Mouse (Mus musculus) cerebellum, adult 2 months (tissue): ENCODE measurements around the gene Wt1.

Source experiments
- CTCF ChIP-seq: fragments of 200-500 bp; IDR thresholded peaks from 2 replicates; pipeline ENCODE4 v1.5.1; 2011; ENCODE audit warnings: low read depth, mild to moderate bottlenecking, control low read depth, low read length, moderate library complexity, borderline replicate concordance; ENCODE audit not compliant: insufficient read depth
- POLR2A ChIP-seq: fragments of 200-500 bp; IDR thresholded peaks from 2 replicates; pipeline ENCODE4 v1.6.1; 2011; ENCODE audit warnings: low read length, control low read depth, borderline replicate concordance; ENCODE audit not compliant: insufficient read depth

- TF ChIP-seq CTCF = peak; percentile 62; the same call in 1 of the 2 replicates
- no peak for TF ChIP-seq POLR2A
Measured at GRCm38 (mm10) chr2:105108703-105109158, 17.6 kb upstream of the Wt1 start.
